Mouse (Mus musculus) common myeloid progenitor, adult 5-6 weeks (primary cell): ENCODE measurements around the gene Aph1c. TPM values are rescaled to one million over a fixed set of nuclear protein-coding genes. Genes with fewer than 3 reads are reported as not detected.
A peak's percentile ranks its signal among the peaks of the same experiment; 100 is the strongest.
"Not testable (repeated sequence)": the region's sequence is repeated elsewhere in the genome, so short reads cannot be mapped to it uniquely, and the experiment has no call there.

Experiments used
- ATAC-seq: replicated peaks from 2 replicates; pipeline ENCODE4 v1.8.0; 2016; ENCODE audit warnings: low read depth, mild to moderate bottlenecking, moderate TSS enrichment, inconsistent platforms; ENCODE audit not compliant: poor library complexity, severe bottlenecking
- total RNA-seq: library from RNA; stranded (forward); fragments of 200-1000, 187-1606 nt; gene quantifications from 2 replicates; pipeline ENCODE4 v1.2.3, GENCODE M21; 2017

Aph1c gene
- total RNA-seq, 1 experiment from 2014 or later = 1.3 TPM

DNA sequence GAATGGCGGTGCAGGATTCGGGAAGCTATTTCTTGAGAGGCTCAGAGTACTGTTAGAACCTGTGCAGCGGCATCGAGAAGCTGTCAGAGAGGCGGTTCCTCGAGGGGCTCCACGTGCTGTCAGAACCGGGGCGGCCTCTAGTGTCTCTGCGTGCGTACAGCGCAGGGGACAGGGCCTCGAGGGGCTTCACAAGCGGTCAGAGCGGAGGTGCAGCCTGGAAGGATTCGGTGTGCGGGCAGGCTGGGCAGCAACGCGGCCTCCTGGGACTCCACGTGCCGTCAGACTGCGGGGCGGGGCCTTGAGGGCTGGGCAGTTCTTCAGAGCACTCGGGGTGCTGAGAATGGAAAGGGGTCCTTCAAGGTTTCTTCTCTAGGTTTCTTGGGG, 563 bp upstream of the Aph1c start:
- ATAC-seq = peak; percentile 59

DNA sequence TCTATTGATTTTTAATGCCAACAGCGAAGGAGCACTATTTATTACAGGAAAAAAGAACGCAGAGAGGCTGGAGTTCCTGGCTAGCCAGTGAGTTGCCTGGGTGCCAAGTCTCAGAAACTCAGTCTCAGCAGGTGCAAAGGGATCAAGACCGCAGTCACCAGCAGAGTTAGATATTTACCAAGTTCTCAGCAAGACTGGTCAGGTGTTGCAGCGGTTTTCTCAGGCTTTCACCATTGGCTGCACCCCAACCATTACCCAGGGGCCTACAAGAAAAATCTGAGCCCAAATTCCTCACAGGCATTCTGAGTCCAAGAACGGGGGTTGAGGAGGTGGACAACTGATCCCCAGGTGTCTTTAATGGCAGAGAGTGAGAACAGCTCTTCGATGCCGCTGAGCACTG, 675 bp downstream of the Aph1c start:
- no peak for ATAC-seq

DNA sequence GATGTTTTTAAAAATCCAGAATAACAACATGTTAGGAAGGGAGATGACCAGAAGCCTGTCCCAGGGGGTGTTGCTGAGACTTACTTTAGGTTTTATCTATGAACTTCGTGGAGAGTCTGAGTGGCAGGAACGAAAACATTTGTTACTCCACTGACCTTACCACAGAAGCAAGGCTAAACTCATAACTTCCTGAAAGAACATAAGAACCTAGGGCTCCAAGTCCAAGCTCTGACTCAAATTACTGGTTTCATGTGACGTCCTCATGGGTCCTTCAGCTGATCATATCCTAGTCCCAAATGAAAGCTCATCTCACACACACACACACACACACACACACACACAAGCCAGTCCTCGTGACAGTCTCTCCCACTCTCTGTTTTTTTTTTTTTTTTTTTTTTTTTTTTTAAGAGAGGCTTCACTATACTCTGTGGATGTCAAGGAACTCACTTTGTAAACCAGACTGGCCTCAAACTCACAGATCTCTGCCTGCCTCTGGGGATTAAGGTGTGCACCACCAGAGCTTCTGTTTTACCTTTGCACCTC, 2.1 kb downstream of the Aph1c start:
- ATAC-seq = no peak

DNA sequence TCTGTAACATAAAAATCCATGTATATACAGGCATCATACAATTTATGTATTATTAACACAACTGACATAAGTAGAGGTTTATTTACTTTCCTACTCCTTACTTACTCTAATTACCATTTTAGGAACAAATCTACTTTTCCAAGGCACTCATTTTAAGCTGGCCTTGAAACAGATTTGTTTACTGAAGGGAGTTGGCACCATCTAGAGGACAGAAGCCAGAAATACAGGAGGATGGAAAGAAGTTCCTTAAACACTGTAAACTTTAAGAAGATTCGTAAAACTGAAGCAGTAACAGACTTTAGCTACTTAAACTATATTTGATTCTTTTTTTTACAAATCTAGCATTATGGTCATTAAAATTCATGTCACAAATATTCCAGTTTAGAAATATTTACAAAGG, 8.5 kb downstream of the Aph1c start:
- ATAC-seq = peak; percentile 70

DNA sequence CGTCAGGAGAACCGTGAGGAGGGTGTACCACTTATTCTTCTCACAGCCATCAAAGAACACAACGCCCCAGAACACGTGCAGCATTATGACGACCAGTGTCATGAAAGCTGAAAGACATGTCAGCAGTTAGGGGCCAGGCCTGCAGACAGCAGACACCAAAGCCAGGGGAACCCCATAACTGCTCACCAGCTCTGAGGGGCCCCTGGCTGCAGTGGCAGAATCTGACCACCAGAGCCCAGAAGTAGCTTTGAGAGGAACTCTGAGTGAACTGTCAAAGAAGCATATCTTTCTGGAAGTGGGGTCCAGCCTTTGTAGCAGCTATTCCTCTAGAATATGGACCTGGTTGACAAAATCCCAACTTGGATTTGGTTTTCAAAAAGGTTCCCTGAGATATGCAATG, 12.3 kb downstream of the Aph1c start:
- peak; percentile 67 for ATAC-seq

DNA sequence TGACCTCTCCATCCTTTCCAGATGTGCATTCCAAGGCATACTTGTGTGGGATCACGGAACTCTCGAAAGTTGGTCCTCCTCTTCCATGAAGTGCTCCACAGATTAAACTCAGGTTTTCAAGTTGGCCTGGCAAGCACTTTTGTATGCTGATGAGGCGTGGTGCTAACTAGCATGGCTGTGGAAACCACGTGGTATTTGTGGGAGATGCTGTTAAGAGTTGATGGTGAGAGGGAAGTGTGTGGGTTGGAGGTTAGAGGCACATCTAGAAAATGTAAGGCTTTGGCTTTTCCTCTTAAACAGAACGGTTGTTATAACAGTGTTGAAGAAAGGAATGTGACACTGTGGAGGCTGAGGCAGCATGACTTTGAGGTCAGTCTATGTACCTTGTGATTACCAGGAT, 13.5 kb downstream of the Aph1c start:
- ATAC-seq = peak; percentile 76

DNA sequence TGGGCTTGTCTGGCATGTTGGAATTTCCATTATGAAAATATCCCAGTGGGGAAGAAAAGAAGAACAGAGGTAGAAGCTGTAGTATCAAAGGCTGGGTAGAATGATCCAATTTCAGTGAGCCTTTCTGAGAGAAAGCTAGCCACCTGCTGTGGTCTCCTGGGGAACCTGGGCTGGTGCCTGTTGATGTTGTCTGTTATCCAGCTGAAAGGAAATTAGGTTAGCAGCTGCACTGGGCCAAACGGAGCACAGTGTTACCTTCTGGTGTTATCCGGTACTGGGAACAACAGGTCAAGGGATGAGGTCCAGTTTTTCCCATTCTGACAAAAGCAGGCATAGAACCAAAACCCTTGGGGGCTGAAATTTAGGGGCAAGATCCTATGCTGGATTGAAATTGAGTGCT, 21.1 kb downstream of the Aph1c start:
- no peak for ATAC-seq

DNA sequence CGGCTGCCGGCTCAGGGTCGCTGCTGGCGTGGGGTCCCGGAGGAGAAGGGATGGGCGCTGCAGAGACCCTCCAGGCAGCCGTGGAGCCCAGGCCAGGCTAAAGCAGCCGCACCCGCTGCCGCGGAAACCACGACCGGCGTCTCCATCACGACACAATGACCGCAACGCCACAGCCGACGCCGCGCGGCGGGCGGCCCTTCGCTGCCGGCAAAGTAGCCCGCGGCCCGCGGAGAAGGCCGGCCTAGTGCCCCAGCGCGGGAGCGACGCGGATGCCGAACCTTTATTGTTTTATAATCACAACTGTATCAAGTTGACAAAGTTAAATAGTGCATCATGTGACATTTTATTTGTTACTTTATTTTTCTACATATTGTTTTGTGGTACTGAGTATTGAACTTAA, 28.6 kb downstream of the Aph1c start:
- not testable (repeated sequence) for ATAC-seq

DNA sequence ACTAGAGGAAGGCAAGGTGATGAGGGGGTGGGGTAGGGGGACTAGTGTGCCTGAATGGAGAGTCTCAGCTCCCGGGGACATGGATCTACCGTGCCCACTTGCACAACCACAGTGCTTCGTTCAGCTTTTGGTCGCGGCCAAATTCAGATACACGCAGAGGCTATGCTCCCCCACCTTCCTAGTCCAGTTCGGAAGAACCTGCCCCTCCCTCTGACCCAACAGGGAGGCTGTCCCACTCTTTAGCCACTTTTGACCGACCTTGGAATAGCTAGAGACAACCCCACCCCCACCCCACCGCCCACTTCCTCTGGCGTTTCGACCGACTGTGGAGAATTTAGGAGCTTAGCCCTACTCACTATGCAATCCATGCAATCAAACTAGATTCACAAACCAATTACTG, 32.6 kb downstream of the Aph1c start:
- 0 out of 2 replicates have a peak, but pooled peaks have one; percentile 22 for ATAC-seq

DNA sequence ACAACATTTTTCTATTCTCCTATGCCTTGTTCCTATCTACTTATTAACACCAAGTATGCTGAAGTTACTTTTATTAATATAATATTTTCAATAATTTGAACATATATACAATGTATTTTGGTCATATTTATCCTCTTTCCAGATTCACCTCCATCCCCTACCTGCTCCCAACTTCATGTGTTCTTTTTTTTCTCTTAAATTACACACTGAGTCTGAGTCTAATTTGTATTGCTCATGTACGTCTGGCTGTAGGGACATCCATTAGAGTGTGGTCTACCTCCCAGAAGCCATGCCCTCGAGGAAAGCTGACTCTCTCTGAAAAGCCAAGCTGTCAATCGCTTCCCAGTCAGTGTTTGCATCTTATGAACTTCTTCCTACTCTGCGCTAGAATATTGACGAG, 37.8 kb downstream of the Aph1c start, which contains the start of gene Gm10647:
TSS of gene Gm10647 (plus strand) at position 301 of the 400 bp plus-strand sequence.
- ATAC-seq = no peak

DNA sequence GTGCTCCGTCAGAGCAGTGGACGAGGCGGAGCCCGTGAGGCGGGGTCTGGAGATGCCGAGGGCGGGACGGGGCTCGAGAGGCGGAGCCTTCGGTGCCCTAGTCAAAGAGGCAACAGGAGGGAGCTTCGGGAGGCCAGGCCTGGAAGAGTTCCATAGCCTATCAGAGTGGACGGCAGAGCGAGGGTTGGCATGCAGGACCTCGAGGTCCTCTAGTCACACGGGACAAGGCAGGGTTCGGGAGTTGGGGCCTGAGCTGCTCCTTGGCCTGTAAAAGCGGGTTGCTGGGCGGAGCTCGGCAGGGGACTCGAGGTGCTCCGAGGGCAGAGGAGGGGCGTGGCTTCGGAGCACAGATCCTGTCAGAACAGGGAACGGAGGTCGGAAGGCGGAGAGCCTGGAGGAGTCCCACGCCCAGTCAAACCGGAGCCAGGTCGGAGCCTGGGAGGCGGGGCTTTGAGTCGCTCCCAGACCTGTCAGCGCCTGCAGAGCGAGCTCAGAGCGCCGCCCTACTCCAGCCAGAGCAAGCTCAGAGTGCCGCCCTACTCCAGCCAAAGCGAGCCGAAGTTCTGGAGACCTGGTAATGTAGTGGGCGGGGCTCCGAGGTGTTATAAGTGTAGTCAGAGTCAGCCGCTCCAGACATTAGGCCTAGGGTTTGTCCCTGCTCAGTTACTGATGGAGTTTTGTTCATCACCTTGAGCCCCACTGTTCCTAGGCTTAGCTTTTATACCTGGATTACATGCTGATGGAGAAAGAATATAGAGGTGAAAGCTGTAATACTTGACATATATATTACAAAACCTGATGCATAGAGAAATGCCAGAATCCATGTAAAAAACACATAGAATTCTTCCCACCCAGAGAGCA, 38.8 kb downstream of the Aph1c start, which contains the start of gene Aph1b:
TSS of gene Aph1b (minus strand) at position 27 of the 861 bp plus-strand sequence.
- ATAC-seq = peak; percentile 94

DNA sequence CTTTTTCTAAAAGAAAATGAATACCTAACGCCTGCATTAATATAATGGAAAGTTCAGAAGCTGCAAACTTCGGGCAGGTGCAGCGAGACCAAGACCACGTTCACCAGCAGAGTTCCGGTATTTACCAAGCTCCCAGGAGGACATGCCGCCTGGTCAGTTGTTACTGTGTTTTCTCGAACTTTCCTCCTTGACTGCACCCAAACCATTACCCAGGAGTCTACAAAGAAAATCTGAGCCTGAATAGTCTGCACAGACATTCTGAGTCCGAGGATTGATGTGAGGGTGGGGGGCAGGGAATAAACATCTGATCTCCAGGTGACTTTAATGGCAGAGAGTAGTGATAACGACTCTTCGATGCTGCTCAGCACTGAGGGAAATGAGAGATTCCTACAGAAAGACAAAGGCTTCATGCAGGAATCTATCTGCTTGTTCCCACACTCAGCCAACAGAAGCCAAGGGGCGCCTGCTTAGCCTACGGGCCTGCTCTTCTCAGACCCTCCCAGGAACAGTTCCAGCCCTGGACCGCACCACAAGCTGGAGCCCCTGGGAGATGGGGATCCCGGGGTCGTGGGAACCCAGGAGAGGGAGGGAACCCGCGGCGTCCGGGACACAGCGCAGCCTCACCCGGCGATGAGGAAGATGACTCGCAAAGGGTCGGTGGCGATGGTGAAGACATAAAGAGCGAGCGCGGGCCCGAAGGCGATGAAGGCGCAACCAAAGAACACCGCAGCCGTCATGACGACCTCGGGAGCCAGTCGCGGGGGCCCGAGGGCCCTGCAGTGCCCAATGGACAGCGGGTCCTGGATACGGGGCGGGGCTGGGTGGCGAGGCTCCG, 39.7 kb downstream of the Aph1c start:
- no peak for ATAC-seq

DNA sequence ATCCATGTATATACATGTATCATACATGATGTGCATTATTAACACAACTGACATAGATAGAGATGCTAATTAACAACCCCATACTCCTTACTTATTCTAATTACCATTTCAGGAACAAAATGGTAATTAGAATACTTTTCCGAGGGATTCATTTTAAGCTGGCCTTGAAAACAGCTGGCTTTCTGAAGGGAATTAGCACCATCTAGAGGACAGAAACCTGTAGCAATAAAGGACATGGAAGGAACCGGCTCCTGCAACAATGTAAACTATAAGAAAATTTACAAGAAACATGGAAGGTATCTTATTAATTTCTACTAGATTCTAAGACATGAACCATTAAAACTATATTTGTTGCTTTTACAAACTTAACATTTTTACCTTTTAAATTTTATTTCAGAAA, 46.7 kb downstream of the Aph1c start:
- no peak; the same call in 1 of the 2 replicates for ATAC-seq

DNA sequence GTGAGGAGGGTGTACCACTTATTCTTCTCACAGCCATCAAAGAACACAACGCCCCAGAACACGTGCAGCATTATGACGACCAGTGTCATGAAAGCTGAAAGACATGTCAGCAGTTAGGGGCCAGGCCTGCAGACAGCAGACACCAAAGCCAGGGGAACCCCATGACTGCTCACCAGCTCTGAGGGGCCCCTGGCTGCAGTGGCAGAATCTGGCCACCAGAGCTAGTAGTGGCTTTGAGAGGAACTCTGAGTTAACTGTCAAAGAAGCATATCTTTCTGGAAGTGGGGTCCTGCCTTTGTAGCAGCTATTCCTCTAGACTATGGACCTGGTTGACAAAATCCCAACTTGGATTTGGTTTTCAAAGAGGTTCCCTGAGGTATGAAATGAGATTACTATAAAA, 50.0 kb downstream of the Aph1c start:
- peak; percentile 69 for ATAC-seq

DNA sequence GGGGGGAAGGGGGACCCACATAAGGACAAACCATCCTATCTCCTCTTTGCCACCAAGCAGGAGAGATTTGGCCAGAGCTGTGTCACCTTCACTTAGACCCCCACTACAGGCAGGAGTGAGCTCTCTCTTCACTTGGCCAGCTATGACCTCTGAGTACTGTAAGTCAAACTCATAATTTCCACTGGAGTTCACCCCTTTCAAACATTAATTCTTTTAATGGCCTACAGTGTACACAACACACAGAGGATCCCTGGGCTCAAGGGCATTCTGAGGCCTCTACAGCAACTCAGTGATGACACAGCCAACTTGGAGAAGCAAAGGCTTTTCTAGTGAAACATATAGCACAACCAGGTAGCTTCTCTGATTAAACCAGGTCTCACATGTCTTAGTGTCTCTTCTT, 63.8 kb downstream of the Aph1c start:
- no peak for ATAC-seq

DNA sequence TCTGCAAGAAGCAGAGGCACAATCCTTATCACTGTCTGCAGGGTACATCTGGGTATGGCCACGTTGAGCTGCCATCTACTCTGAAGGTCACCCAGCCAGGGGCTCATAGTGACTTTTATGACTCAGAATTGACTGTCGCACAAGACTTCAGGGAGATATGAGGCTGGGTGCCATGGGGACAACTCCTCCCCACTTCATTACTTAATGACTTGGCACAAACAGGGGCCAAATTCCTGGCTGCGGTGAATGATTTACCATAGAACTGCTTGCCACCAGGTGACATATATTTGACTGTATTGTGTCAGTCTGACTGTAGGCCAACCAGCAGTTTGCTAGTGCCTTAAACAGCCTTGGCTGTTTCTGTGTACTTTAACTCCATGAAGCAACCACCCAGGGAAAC, 65.3 kb downstream of the Aph1c start:
- no peak for ATAC-seq

DNA sequence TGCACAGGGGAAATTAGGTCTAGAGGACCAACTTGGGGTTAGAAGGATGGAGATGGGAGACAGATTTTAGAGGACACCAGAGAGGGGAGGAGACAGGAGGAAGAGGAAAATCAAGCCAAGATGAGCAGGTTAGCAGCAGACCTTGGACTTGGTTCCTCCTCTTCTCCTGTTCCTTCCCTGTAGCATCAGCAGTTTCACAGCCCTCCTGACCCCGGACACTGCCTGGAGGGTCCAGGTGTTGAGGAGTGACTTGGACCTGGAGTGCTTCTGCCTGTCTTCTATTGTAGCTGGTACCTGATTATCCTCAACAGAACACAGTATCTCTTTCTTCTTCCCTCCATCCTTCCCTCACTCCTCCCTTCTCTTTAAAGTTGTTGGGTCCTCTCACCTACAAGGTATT, 65.8 kb downstream of the Aph1c start:
- no peak for ATAC-seq
